Mouse (Mus musculus): ENCODE measurements around the gene Gm7544. TPM values are rescaled to one million over a fixed set of nuclear protein-coding genes. Genes with fewer than 3 reads are reported as not detected.

Gm7544 gene
- polyA plus RNA-seq, 1 experiment from 2014 or later, result not detected

Other genes starting within 250 kb of the Gm7544 start
- gene Mff, start 231.1 kb downstream of the Gm7544 start, polyA plus RNA-seq (2014; fragmentation: Nextera tagmentation; extraction: Ambion mirVana), result 220 and 228 TPM in 2 replicates
- 0.29 TPM in 1 of 2 replicates, not detected in the other for gene Tm4sf20, start 187.6 kb downstream of the Gm7544 start, polyA plus RNA-seq (2014; fragmentation: Nextera tagmentation; extraction: Ambion mirVana)
- gene Gm47791, start 184.8 kb downstream of the Gm7544 start, polyA plus RNA-seq (2014; fragmentation: Nextera tagmentation; extraction: Ambion mirVana), result not detected in 2 replicates
- 42.2 and 43.8 TPM in 2 replicates for gene Agfg1, start 116.5 kb downstream of the Gm7544 start, polyA plus RNA-seq (2014; fragmentation: Nextera tagmentation; extraction: Ambion mirVana)
- 0.38 and 0.40 TPM in 2 replicates for gene A030005L19Rik, start 42.7 kb downstream of the Gm7544 start, polyA plus RNA-seq (2014; fragmentation: Nextera tagmentation; extraction: Ambion mirVana)
- not detected in 2 replicates for gene A030014E15Rik, start 31.1 kb downstream of the Gm7544 start, polyA plus RNA-seq (2014; fragmentation: Nextera tagmentation; extraction: Ambion mirVana)
- gene Gm6217, start 24.6 kb downstream of the Gm7544 start, polyA plus RNA-seq (2014; fragmentation: Nextera tagmentation; extraction: Ambion mirVana), result not detected in 2 replicates
- not detected in 2 replicates for gene A030003K21Rik, start 12.6 kb downstream of the Gm7544 start, polyA plus RNA-seq (2014; fragmentation: Nextera tagmentation; extraction: Ambion mirVana)
- not detected in 2 replicates for gene Gm47955, start 4.3 kb upstream of the Gm7544 start, polyA plus RNA-seq (2014; fragmentation: Nextera tagmentation; extraction: Ambion mirVana)
- not detected in 2 replicates for gene Gm47959, start 44.5 kb upstream of the Gm7544 start, polyA plus RNA-seq (2014; fragmentation: Nextera tagmentation; extraction: Ambion mirVana)
- gene Slc19a3, start 82.4 kb upstream of the Gm7544 start, polyA plus RNA-seq (2014; fragmentation: Nextera tagmentation; extraction: Ambion mirVana), result 1.7 and 2.0 TPM in 2 replicates
- gene Krtap28-10, start 86.5 kb upstream of the Gm7544 start, polyA plus RNA-seq (2014; fragmentation: Nextera tagmentation; extraction: Ambion mirVana), result not detected in 2 replicates
- not detected in 2 replicates for gene Gm47969, start 88.9 kb upstream of the Gm7544 start, polyA plus RNA-seq (2014; fragmentation: Nextera tagmentation; extraction: Ambion mirVana)
- gene A030005K14Rik, start 103.4 kb upstream of the Gm7544 start, polyA plus RNA-seq (2014; fragmentation: Nextera tagmentation; extraction: Ambion mirVana), result not detected in 2 replicates
- 0.16 and 0.68 TPM in 2 replicates for gene Krtap28-13, start 104.9 kb upstream of the Gm7544 start, polyA plus RNA-seq (2014; fragmentation: Nextera tagmentation; extraction: Ambion mirVana)
- 0.43 TPM in 1 of 2 replicates, not detected in the other for gene Ccl20, start 160.8 kb upstream of the Gm7544 start, polyA plus RNA-seq (2014; fragmentation: Nextera tagmentation; extraction: Ambion mirVana)
- gene Daw1, start 203.7 kb upstream of the Gm7544 start, polyA plus RNA-seq (2014; fragmentation: Nextera tagmentation; extraction: Ambion mirVana), result 0.25 TPM in 1 of 2 replicates, not detected in the other

Data from heart, embryonic 11.5 days (tissue).